Mouse (Mus musculus): ENCODE data around the gene Sctr. TPM values are rescaled to one million over a fixed set of nuclear protein-coding genes. Genes with fewer than 3 reads are reported as not detected.

The Sctr gene
- not detected for total RNA-seq (2023)

GRCm38 (mm10) chr1:120006844-120007790 lies at the start of gene Sctr:
TSS of gene Sctr (plus strand) at chr1:120006894.

GRCm38 (mm10) chr1:119996798-119997581 lies 9.7 kb upstream of the Sctr start, which contains the start of gene Cfap221:
TSS of gene Cfap221 (minus strand) at chr1:119997234.

GRCm38 (mm10) chr1:120073519-120074306 lies 67.0 kb downstream of the Sctr start, which contains the start of gene Tmem37:
TSS of gene Tmem37 (minus strand) at chr1:120074074.

Other genes with a start within 250 kb of the Sctr start
- gene Ptpn4, start 169.3 kb upstream of the Sctr start, total RNA-seq (2023), result 10 to 100 TPM; 33.0 to 36.8 TPM
- gene Tmem177, start 93.7 kb upstream of the Sctr start, total RNA-seq (2023), result 1 to 10 TPM; 3.8 to 3.9 TPM
- not detected for gene Cfap221, start 9.7 kb upstream of the Sctr start, total RNA-seq (2023)
- gene Tmem37, start 67.2 kb downstream of the Sctr start, total RNA-seq (2023), result not detected
- 10 to 100 TPM; 33.2 to 39.4 TPM for gene Dbi, start 114.2 kb downstream of the Sctr start, total RNA-seq (2023)
- 10 to 100 TPM; 13.7 to 13.8 TPM for gene 3110009E18Rik, start 114.3 kb downstream of the Sctr start, total RNA-seq (2023)